Mouse (Mus musculus) kidney, embryonic 16.5 days (tissue): ENCODE results near the gene Golt1a. TPM values are rescaled to one million over a fixed set of nuclear protein-coding genes. Genes with fewer than 3 reads are reported as not detected.

Experiments
- ATAC-seq: fragments of 200-750 bp; cut with Nextera tagmentation; 2 replicates; pipeline ENCODE4 v1.8.0; 2017; ENCODE audit warnings: moderate TSS enrichment; ENCODE audit not compliant: low FRiP score, low TSS enrichment
- H3K27ac ChIP-seq: fragments of 300-500 bp; sonication (generic); 2 replicates; pipeline ENCODE4 v1.5.1; 2014; ENCODE audit warnings: low read length
- H3K27me3 ChIP-seq: fragments of 300-500 bp; sonication (generic); 2 replicates; pipeline ENCODE4 v1.6.1; 2014; ENCODE audit warnings: low read length, control low read depth, mixed read lengths; ENCODE audit not compliant: insufficient read depth
- H3K36me3 ChIP-seq: fragments of 300-500 bp; sonication (generic); 2 replicates; pipeline ENCODE4 v1.6.1; 2014; ENCODE audit warnings: low read length, control low read depth, mixed read lengths; ENCODE audit not compliant: insufficient read depth
- H3K4me1 ChIP-seq: fragments of 300-500 bp; sonication (generic); 2 replicates; pipeline ENCODE4 v1.6.1; 2014; ENCODE audit warnings: low read length, control low read depth, mixed read lengths; ENCODE audit not compliant: insufficient read depth
- H3K4me2 ChIP-seq: fragments of 300-500 bp; sonication (generic); replicated peaks from 2 replicates; pipeline ENCODE4 v1.6.1; 2014; ENCODE audit warnings: low read depth, low read length
- H3K4me3 ChIP-seq: fragments of 300-500 bp; sonication (generic); 2 replicates; pipeline ENCODE4 v1.5.1; 2014; ENCODE audit warnings: mild to moderate bottlenecking, low read length
- H3K9ac ChIP-seq: fragments of 300-500 bp; sonication (generic); replicated peaks from 2 replicates; pipeline ENCODE4 v1.6.1; 2014; ENCODE audit warnings: low read length
- H3K9me3 ChIP-seq: fragments of 300-500 bp; sonication (generic); 2 replicates; pipeline ENCODE4 v1.6.1; 2016; ENCODE audit warnings: low read length, control low read depth
- WGBS: fragments of 180-500 bp; shearing (Covaris S2); extraction: QIAGEN DNeasy Blood & Tissue Kit; methylation state at CpG from one replicate; pipeline ENCODE4 v1.1.7; 2014; 5-methylcytosine and 5-hydroxymethylcytosine counted together
- polyA plus RNA-seq: library from polyadenylated mRNA; unstranded; fragments of >200 nt; fragmentation: Nextera tagmentation; extraction: Ambion mirVana; gene quantifications from 2 replicates; pipeline ENCODE4 v1.2.1, GENCODE M21; 2015

Gene Golt1a
- polyA plus RNA-seq: 7.9 and 8.0 TPM in 2 replicates

- WGBS: 45% methylated on average over 14 of the region's 14 CpGs
- peak within 1 kb of the TSS; percentile 46 for H3K4me2 ChIP-seq
- no peaks in the 10 kb centered on the region for H3K27me3 ChIP-seq
- ATAC-seq: peak; percentile 80
- H3K4me3 ChIP-seq: peak within 1 kb of the TSS; percentile 39
- H3K9me3 ChIP-seq: no peaks in the 10 kb centered on the region
- H3K9ac ChIP-seq: peak within 1 kb of the TSS; percentile 52
- peaks cover 15% of the 10 kb centered on the region for H3K4me1 ChIP-seq
- no peaks in the 10 kb centered on the region for H3K36me3 ChIP-seq
- peak within 1 kb of the TSS; percentile 74 for H3K27ac ChIP-seq
Observed at GRCm38 (mm10) chr1:133309652-133310267, at the start of gene Golt1a. Gene Golt1a (plus strand): TSS chr1:133309800.

GRCm38 (mm10) chr1:133262628-133263027 lies 47.0 kb upstream of the Golt1a start:
- H3K36me3 ChIP-seq: no peaks in the 10 kb centered on the region
- no peak for ATAC-seq
- no peak overlapping the region for H3K9ac ChIP-seq
- H3K4me2 ChIP-seq: no peak overlapping the region
- no peak overlapping the region for H3K4me3 ChIP-seq
- no peaks in the 10 kb centered on the region for H3K27me3 ChIP-seq
- H3K4me1 ChIP-seq: peaks cover 17% of the 10 kb centered on the region; the same call in 1 of the 2 replicates
- 87% methylated on average over 6 of the region's 6 CpGs for WGBS
- H3K27ac ChIP-seq: no peak overlapping the region
- H3K9me3 ChIP-seq: no peaks in the 10 kb centered on the region

GRCm38 (mm10) chr1:133263134-133263533 lies 46.5 kb upstream of the Golt1a start:
- no peak overlapping the region for H3K27ac ChIP-seq
- WGBS: 91% methylated on average over 7 of the region's 7 CpGs
- no peak overlapping the region for H3K4me2 ChIP-seq
- no peaks in the 10 kb centered on the region for H3K27me3 ChIP-seq
- peaks cover 14% of the 10 kb centered on the region; the same call in 1 of the 2 replicates for H3K4me1 ChIP-seq
- no peak overlapping the region for H3K4me3 ChIP-seq
- H3K9ac ChIP-seq: no peak overlapping the region
- H3K36me3 ChIP-seq: no peaks in the 10 kb centered on the region
- H3K9me3 ChIP-seq: no peaks in the 10 kb centered on the region
- ATAC-seq: no peak

GRCm38 (mm10) chr1:133264367-133264766 lies 45.2 kb upstream of the Golt1a start:
- H3K4me3 ChIP-seq: no peak overlapping the region
- H3K4me1 ChIP-seq: peaks cover 10% of the 10 kb centered on the region; the same call in 1 of the 2 replicates
- no peak overlapping the region for H3K27ac ChIP-seq
- no peaks in the 10 kb centered on the region for H3K36me3 ChIP-seq
- ATAC-seq: no peak
- 59% methylated on average over 12 of the region's 12 CpGs for WGBS
- H3K9ac ChIP-seq: no peak overlapping the region
- H3K4me2 ChIP-seq: no peak overlapping the region
- H3K9me3 ChIP-seq: no peaks in the 10 kb centered on the region
- H3K27me3 ChIP-seq: no peaks in the 10 kb centered on the region

- Histone ChIP-seq H3K9ac (no peak overlapping the region), H3K36me3 (no peaks in the 10 kb centered on the region), H3K27ac (no peak overlapping the region), H3K4me2 (no peak overlapping the region), H3K4me3 (no peak overlapping the region), H3K27me3 (no peaks in the 10 kb centered on the region), H3K4me1 (peaks cover 10% of the 10 kb centered on the region; the same call in 1 of the 2 replicates), H3K9me3 (no peaks in the 10 kb centered on the region)
- WGBS: 34% methylated on average over 11 of the region's 11 CpGs
- peak; percentile 81 for ATAC-seq
Observed at GRCm38 (mm10) chr1:133265114-133265766, 44.4 kb upstream of the Golt1a start.

GRCm38 (mm10) chr1:133267094-133267493 lies 42.5 kb upstream of the Golt1a start:
- H3K27me3 ChIP-seq: no peaks in the 10 kb centered on the region
- 58% methylated on average over 3 of the region's 3 CpGs for WGBS
- no peak overlapping the region for H3K27ac ChIP-seq
- H3K4me1 ChIP-seq: peaks cover 10% of the 10 kb centered on the region; the same call in 1 of the 2 replicates
- H3K36me3 ChIP-seq: no peaks in the 10 kb centered on the region
- no peak overlapping the region for H3K4me2 ChIP-seq
- no peaks in the 10 kb centered on the region for H3K9me3 ChIP-seq
- no peak overlapping the region for H3K4me3 ChIP-seq
- no peak for ATAC-seq
- no peak overlapping the region for H3K9ac ChIP-seq

GRCm38 (mm10) chr1:133267813-133268492 lies 41.6 kb upstream of the Golt1a start:
- Histone ChIP-seq H3K4me1 (peaks cover 10% of the 10 kb centered on the region; the same call in 1 of the 2 replicates), H3K36me3 (no peaks in the 10 kb centered on the region), H3K9me3 (no peaks in the 10 kb centered on the region), H3K27ac (no peak overlapping the region), H3K4me2 (no peak overlapping the region), H3K9ac (no peak overlapping the region), H3K27me3 (no peaks in the 10 kb centered on the region), H3K4me3 (no peak overlapping the region)
- WGBS: 31% methylated on average over 10 of the region's 10 CpGs
- no peak for ATAC-seq

GRCm38 (mm10) chr1:133268503-133268902 lies 41.1 kb upstream of the Golt1a start:
- H3K9ac ChIP-seq: no peak overlapping the region
- H3K36me3 ChIP-seq: no peaks in the 10 kb centered on the region
- WGBS: 67% methylated on average over 3 of the region's 3 CpGs
- H3K4me2 ChIP-seq: no peak overlapping the region
- no peak overlapping the region for H3K27ac ChIP-seq
- peaks cover 10% of the 10 kb centered on the region; the same call in 1 of the 2 replicates for H3K4me1 ChIP-seq
- no peaks in the 10 kb centered on the region for H3K9me3 ChIP-seq
- no peak overlapping the region for H3K4me3 ChIP-seq
- ATAC-seq: no peak
- H3K27me3 ChIP-seq: no peaks in the 10 kb centered on the region

GRCm38 (mm10) chr1:133270336-133270735 lies 39.3 kb upstream of the Golt1a start:
- Histone ChIP-seq H3K9ac (no peak overlapping the region), H3K36me3 (no peaks in the 10 kb centered on the region), H3K27ac (no peak overlapping the region), H3K4me2 (no peak overlapping the region), H3K27me3 (no peaks in the 10 kb centered on the region), H3K4me1 (peaks cover 5% of the 10 kb centered on the region; the same call in 1 of the 2 replicates), H3K4me3 (no peak overlapping the region), H3K9me3 (no peaks in the 10 kb centered on the region)
- ATAC-seq: no peak
- WGBS: 41% methylated on average over 6 of the region's 6 CpGs
